Mouse (Mus musculus): ENCODE measurements at regions not wholly inside any gene's neighbourhood (a gene's known extent, or its start where the extent isn't known, plus 50 kb on each side); places are given as distances from the start of the nearest gene placed in this dataset.

DNA sequence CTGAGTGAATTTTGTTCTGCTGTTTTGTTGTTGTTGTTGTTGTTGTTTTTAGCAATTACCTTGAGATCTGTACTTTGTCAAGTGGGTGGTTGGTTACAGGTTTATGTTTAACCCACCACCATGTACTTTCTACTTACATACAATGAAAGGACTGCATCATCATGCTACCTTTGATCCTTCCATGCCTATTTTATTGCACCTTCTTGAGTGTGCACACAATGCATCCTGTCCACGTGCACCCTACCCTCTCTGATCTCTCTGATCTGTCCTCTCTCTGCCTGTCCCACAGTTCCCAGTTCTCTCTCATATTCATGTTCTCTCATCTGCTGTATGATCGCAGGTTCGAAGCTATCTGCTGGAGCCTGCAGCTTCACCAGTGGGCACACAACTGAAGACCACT is 59.9 kb upstream of the Gas1 start:
- DNase-seq, result no peak

DNA sequence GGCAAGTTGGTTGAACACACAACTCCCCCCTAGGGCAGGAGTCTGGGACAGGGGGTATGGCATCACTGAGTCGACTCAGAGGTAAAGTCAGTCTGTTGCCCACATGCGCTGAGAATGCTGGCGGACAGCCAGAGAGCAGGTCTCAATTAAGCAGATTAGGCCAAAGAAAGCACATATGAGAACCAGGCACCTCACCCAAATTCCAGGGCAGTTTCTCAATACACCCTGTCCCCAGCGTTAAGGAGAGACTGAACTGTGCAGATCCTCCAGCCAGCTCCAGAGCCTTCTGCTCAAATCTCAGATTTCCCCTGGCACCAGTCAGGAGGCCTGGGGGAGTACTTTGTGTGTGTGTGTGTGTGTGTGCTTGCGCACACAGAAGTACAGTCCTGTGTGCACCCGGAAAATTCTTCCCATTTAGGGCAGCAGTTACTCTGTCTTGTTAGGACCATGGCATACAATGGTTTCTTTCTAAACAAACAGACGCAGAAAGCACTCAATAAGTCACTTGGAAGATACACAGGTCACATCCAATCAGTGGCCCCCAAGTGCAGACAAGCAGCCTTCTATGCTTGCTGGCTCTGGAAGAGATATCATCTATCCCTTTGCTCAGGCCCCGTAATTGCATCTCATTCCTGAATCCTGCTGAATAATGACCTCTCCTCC is 65.4 kb upstream of the Gas1 start:
- peak; percentile 45 for DNase-seq

DNA sequence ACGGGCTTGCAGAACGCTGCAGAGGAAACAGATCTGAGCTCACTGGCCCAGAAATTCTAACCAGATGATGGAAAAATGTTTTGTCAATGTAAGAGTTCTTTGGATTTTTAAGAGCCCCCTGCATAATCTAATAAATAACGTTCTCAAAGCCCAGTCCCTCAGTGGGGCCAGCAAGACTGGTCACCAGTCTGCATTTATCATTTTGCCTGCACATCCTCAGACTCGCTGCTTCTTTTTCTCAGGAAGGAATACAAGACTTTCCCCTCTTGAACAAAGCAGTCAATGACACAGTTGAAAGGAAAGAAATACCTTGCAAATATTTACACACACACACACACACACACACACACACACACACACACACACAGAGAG is 65.9 kb upstream of the Gas1 start:
- DNase-seq, result no peak

DNA sequence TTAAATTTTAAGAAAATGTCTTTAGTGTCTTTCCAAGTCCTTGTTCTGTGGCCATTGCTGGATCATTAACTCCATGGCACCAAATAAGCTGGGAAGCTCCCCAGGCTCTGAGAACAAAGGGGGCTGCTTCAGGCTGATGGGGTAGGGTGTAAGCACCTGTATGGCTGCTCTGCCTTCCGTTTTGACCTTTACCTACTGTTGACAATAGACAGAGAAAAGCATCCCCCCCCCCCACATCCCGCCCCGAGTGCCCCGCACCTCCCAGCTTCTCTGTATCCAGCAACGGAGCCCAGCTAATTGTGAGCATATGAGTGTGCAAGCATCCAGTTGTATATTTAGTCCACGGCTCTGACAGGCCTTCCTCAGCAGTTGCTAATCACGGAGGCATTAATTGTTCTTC is 78.0 kb upstream of the Gas1 start:
- no peak for DNase-seq

DNA sequence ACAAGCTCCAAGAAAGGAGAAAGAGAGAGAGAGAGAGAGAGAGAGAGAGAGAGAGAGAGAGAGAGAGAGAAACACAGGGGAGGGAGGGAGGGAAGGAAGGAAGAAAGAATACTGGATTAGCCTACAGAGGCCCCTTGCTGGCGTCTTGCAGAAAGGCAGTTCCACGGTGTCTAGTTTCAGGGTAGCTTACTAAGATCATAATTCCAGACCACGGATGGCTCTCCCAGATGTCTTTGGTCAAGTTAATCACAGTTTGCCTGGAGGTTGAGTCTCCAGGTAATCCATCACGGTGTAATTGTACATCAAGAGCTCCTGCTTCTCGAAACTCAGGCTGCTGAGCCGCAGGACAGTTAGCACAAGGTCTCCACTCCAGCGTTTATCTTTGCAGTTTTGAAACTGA is 78.5 kb upstream of the Gas1 start:
- no peak for DNase-seq

DNA sequence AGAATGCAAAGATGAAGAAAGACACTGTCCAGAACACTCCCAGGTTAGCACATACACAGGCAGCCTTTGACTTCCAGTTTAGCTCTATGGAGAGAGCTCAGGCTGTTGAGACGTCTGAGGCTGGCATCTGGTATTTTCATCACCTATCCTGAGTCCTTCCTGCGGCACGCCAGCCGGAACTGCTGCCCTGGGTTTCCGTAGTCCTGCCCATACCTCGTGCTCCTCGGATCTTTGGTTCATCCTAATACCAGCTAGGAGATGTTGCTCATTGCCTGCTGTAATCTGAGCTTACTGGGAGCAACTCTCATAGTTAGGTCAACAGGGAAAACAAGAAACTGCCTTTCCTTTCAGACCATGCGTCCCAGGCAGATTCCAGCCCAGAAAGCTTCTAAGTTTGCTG is 79.8 kb upstream of the Gas1 start:
- no peak for DNase-seq

DNA sequence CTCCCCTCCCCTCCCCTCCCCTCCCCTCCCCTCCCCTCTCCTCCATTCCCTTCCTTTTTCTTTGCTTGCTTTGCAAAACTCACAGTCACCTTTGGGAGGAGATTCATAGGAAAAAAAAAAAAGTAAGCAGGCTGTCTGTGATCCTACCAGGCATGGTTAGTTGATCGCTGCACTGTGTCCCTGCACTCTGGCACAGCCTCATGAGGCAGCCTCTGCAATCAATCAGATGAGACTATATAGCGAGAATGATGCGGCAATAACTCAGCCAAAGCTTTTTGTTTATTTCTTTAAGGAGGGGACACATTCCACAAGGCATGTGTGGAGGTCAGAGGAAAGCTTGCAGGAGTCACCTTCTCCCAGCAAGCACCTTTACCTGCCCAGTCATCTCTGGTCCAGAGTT is 80.7 kb upstream of the Gas1 start:
- DNase-seq, result no peak

DNA sequence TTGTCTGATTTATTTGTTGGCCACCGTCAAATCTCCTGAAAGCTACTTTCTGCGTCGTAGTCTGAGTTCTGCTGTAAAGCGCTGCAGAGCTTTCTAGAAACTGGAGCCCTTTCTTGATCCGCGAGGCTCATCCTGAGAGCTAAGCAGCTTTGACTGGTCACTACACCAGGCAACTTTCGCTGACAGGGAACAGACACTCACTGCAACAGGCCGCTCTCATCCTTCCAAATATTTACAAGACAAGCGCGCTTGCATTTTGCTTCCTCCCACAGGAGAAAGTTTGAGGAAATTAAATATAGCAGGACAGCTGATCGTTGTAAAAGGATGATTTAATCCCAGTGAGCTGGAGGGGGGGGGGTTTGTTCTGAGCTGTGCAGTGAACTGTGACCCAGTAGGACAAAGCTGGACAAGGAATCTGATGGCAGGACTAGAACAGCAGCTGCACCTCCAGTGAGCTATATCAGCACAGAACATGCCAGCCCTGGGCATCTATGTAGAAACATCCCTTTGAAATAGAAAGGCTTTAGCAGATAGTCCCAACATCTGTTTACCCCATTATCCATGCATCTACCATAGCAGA is 85.4 kb upstream of the Gas1 start:
- DNase-seq, result no peak

DNA sequence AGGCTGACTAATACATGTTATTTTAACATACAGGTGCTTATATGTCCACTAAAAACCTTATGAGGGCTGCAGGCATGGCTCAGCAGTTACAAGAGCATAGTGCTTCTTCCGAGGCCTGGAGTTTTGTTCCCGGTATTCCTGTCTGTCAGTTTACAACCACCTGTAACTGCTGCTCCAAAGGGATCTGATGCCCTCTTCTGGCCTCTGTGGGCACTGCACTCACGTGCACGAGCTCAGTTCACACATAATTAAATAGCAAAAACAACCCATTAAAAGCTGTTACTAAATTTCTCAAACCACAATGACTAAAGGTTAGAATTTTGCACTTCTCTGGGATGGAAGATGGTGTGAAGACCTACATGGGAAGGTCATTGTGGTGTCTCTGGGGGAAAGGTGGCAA is 87.3 kb upstream of the Gas1 start:
- no peak for DNase-seq

DNA sequence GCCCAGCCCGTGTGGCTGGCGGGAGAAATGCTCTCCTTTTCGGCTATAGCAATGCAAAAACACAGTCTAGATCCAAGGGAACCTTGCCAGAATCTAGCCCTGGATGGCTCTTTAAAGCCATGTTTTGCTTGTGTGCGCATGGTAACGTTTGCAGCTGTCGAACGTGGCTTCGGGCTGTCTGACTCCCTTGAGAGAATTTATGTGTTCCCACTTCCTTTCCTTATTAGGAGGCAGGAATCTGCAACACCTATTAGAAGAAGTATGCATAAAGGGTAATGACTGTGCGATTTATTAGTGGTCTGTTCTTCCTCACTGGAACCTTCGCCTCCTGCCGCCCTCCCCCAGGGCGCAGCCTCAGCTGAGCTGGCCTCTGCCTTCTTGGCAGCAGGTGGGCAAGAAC is 90.4 kb upstream of the Gas1 start:
- no peak for DNase-seq

DNA sequence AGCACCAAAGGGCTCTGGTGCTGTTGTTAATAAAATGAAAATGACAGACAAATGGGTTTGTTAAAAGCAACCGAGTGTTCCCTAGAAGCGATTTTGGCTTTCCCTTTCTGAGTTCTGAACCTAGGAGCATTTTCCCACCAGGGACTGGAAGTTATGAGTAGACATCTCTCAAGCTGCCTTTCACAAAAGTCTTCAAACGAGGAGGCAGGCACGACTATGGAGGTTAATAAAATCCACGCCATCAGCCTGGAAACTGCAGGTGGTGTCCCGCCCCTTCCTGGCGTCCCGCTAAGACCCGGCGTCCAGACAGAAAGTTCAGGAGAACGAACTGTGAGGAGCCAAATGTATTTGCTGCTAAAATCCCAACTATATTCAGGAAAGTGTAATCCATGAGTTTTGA is 91.1 kb upstream of the Gas1 start:
- DNase-seq, result no peak

DNA sequence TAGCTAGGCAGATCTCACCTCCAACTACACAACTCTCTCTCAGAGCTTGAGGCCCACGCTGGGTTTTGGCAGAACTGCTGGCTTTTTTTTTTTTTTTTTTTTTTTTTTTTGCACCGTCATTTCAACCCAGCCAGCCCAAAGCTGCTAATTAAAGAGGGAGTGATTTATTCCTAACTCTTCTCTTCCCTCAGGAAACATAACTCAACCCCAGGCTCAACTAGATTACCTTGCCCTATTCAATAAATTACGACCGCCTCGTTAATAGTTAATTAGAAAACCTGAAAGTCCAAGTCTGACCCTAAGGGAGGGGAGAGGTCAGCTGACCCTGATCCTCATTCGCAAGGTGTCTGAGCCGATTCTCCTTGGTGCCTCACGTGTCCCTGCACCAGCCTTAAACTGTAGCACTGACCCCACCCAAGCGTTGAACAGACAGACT is 92.3 kb upstream of the Gas1 start:
- DNase-seq, result no peak

DNA sequence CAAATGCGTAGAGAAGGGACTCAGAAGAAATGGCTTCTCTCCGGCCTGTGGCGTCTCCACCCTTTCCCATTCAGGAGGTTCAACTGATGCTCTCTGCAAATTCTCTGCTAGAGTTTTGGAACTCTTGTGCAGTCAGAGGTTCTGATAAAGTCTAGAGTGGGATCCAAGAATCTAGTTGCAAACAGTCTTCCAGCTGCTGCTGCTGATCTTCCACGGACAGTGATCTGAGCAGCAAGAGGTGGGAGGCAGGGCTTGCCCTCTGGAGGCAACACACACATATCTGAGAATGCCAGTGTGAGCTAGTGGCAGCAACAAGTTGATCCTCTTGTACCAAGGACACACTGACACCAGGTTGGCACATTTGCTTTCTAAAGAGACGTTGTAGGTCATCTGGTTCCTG is 93.4 kb upstream of the Gas1 start:
- DNase-seq, result no peak

DNA sequence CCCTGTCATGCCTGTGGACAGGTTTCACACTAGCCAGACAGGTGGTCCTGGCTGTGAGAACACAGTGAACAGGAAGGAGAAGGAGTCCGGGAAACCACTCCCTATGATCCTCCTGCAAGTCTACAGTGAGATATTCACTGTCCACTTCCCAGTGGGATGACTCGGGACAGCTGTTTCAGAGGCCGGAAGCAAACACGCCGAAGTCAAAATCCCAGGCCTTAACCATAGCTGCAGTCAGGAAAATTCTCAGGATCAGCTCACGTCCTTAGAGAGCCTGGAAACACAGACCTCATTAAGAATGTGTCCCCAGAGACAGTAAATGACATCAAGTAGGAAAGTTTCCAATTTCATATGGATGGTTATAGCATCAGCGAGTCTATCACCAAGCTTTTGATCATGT is 96.2 kb upstream of the Gas1 start:
- DNase-seq, result no peak

DNA sequence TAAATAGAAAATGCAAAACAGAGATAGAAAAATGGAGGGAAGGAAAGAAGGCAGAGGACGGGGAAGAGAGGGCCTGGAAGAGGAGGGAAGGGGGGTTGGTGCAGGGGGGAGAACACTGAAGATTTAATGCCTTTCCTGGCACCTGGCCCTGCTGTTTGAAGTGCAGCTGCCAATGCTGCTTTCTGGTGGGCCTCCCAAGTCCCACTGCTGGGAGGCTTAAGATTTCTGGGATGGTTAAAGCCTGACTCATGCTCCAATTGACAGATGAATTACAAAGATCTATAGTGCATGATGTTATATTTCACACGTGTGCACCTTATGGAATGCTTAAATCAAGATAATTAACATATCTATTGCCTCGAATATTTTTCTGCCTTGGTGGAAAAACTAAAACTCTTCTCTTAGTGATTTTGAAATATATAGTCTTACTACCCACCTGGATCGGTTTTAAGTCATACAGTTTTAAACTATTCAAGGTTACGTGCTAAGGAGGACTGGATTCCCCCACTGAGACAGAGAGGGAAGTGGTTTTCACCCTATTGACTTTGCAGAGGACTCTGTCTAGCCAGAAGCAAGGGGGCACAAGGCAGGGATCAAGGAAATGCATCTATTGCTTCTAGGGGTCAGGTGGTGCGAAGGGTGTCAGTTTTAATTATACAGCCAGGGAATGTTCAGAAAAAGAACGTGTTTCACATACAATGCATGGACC is 105.5 kb upstream of the Gas1 start:
- no peak for DNase-seq

DNA sequence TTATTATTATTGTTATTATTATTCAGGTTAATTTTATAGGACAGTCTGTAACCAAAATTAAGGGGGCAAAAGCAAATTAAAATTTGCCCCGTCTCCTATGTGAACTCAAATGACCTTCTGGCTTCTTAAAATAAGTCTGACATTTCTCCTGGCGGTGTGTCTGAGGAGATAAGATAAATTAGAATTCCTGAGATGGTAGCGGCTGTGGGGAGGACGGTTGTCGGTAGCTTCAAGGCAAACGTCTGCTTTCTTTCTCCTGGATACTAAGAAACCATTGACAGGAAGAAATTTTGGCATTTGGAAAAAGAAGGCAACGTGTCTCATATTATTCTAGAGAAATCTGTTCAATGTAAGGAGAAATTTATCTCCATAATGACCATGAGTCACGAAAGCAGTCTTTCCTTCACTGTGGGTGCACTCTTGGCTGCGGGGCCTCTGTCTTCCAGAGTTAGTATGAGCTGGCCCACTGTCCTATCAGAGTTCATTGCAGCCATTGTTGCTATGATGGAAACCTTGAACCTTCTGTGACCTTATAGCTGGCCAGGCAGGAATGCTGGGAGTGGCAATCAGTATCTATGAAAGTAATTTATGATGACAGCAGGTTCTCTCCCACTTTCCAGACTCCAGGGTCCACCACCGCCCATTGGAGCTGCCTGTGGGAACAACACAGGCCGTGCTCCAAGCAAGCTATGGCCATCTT is 109.5 kb upstream of the Gas1 start:
- DNase-seq, result no peak

DNA sequence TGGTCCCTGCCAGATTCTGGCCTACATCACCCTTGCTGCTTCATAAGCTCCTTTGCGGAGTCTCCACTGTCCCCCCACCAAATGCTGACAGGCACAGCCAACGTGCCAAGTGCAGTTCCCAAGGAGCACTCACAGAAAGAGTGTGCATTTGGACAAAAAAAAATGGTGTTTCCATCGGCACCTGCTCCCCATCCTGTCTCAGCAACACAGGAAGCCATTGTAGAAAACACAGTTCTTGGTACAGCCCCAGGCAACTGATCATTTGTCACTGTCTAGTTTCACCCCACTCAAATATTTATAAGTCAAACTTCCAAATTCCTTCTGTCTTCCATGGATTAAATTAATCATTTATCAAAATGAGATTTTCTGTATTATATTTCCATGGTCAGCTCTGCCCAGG is 112.5 kb upstream of the Gas1 start:
- DNase-seq, result no peak

DNA sequence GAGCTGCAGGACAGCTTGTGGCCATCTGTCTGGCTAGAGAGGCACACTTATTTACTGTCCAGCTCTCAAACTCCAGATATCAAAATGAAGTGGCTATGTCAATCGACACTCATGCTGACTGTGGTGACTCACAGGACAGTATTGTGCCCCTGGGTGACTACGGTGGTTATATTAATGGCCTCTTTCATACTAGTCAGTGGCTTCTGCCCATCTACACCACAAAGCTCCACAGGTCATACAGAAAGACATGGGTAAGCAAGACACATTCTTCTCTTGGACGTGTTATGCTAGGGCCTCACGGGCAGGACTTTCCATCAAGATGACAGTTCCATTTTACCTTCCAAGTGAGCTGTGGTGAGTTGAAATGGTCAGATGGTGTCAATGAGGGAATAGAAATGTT is 113.7 kb upstream of the Gas1 start:
- no peak for DNase-seq

DNA sequence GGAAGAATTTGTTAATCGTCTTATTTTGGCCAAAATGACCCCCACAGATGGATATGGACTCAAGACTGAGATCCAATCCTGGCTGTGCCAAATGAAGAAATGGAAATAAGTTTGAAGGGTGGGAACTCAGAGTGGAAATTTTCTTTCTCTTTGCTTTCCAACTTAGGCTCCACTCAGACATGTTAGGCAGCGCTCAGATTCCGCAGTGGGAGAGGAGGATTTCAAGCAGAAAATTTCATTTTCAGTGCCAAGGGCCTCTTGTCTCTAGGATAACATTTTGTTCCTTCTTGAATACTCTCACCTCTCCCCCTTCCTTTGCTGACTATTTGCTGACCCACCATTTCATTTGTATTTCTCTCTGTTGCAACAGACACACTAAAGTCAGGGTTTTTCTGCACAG is 114.2 kb upstream of the Gas1 start:
- DNase-seq, result peak; percentile 26

DNA sequence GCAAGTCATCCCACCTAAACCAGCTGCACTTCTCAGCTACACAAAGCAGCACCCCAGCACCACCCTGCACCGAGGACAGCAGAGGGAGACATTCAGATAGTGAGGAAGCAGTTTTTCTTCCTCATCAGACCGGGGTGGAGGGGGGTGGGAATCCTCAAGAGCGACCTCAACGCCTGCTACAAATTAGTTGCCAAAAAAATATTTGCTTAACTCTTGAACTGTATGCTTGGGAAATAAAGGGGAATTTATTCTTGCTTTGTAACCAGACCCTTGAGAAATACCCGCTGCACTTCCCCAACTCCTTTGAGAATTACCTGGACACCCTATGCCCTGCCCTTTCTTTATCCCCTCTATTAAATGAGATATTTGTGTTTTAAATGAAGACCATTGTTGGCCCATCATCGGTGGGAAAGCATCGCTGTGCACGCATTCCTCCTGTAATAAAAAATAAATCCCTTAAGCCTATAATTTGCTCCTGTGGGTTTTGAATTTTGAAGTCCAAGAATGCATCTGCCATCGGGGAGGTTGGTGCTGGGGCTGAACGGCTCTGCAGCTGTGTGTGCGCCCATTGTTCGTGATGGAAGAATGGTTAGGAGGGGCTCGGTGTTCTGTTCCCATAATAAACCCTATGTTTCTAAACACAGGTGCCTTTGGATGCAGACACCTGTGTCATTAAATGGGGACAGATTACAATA is 119.2 kb upstream of the Gas1 start:
- DNase-seq, result no peak

DNA sequence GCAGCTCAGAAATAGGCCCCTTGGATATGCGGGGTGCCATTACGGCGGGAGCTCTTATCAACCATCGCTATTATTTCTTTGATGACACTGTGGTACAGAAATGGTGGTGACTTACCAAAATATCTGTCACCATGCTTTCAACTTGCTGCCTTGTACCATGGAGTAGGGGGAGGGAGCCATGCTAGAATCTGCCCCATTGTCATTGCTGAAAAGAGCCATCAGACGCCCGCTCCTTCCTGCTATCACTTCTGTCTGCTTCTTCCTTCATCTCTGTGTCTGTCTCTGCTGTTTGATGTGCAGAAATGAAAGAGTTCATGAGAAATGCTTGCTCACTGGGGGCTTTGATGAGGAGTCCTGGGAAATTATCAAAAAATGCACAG is 119.7 kb upstream of the Gas1 start:
- no peak for DNase-seq

DNA sequence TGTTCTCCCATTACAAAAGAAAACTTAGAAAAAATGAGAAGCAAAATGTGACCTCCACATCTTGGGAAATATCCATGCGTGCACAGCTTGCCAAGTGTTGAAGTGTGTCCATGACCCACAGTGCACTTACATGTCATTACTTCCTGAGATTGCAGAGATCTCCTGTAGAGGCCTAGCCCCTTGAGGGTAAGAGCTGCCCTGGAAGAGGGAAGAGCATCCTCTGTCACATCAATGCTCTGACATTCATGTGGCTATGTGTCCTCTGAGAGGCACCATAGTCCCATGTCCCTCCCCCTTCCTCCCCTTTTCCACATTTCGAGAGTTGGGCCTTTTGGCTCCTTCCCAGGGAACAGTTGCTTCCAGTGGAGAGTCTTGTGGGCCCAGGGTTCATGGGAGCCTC is 121.4 kb upstream of the Gas1 start:
- peak; percentile 54 for DNase-seq

DNA sequence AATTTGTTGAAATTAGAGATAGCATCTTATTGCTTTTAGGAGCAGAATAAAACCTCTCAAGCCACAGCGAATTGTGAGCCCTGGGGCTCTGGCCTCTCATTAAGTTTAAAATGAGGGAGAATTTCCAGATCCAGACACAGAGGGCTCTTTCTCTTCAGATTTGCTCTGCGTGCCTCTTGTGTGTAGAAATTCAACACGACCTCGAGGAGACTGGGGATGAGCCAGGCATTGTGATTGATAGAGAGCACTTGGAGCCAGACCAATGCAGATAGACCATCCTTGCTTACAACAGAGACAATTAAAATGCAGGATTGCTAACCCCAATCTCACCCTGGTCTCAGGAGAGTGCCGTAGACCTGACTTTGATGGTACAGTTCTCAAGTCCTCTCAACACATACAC is 121.9 kb upstream of the Gas1 start:
- DNase-seq, result no peak

Measured in gastrocnemius, postnatal 25 days (tissue).